Mouse (Mus musculus) gastrocnemius, postnatal 25 days (tissue): ENCODE measurements at regions not wholly inside any gene's neighbourhood (a gene's known extent, or its start where the extent isn't known, plus 50 kb on each side); places are given as distances from the start of the nearest gene placed in this dataset.

Experiments used
- DNase-seq: peaks from one replicate; pipeline ENCODE4 v3.0.0; 2022

DNA sequence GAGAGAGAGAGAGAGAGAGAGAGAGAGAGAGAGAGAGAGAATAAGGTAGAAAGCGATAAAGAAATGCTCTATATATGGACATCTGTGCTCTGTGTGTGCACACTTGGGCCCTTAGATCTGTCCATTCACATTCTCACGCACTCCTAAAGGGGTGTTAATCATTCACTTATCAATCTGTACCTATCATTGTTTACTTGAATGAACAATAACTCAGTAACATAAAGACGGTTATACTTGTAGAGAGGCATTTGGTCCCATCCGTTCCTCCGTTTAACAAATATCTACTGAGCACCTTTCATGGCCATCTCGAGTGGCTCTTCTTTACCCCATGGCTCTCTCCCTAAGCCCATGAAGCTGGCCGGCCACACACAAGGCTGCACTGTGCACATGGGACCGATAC, 114.3 kb upstream of the Cpm start:
- DNase-seq = no peak

DNA sequence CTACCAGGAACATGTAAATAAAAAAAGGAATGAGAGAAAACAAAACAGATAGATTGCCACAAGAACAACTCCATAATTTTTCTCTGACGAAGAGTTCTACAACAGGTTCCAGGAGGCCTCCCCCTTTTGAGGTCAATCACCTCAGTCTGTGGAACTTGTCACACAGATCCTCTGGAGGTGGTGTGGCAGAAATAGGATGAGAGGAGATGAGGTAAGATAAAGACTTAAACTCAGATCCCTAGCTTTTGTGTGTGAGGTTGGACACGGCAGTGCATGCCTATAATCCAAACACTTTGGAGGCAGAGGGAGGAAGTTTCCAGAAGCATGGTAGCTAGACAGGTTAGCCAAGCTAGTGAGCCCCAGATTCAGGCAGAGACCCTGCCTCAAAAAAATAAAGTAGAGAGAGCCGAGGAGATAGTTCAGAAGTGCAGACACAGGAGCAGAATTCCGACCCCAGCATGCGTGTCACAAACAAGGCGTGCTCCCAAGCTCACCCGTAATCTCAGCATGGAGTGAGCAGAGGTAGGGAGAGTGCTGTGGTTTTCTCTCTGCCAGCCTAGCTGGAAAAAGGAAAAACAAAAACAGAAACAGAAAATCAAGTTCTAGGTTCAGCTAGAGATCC, 115.3 kb upstream of the Cpm start:
- no peak for DNase-seq

DNA sequence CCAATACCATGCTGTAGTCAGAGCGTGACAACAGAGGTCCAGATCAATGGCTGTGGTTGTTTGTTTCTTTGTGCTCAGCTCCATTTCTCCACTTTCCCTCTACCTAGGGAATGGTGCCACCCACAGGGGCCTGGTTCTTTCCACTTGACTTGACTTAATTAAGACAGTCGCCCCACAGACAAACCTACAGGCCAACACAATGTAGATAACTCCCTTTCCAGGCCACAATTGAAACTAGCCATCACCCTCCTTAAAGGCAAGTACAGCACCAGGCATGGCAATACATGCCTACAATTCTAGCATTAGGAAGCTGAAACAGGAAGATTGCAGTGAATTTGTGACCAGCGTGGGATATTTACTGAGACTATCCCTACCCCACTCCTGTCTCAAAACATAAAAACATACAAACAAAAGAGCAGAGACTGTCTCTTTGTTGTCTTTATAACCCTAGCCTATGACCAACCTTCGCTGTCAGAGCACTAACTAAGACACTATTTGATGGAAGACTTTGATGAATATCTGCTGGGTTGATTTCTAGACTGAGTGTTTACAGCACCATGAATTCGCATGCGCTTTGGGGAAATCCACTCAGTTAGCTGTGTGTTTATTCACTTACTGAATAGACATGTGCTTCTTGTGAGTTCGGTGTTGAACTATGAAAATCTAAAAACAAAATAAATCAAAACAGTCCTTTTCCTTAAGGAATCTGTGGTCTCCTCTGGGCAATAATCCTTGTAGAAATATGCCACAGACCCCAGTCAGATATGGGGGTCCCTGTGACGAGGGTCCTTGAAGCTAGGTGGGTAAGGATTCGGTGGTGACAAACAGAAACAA, 116.7 kb upstream of the Cpm start:
- DNase-seq = no peak

DNA sequence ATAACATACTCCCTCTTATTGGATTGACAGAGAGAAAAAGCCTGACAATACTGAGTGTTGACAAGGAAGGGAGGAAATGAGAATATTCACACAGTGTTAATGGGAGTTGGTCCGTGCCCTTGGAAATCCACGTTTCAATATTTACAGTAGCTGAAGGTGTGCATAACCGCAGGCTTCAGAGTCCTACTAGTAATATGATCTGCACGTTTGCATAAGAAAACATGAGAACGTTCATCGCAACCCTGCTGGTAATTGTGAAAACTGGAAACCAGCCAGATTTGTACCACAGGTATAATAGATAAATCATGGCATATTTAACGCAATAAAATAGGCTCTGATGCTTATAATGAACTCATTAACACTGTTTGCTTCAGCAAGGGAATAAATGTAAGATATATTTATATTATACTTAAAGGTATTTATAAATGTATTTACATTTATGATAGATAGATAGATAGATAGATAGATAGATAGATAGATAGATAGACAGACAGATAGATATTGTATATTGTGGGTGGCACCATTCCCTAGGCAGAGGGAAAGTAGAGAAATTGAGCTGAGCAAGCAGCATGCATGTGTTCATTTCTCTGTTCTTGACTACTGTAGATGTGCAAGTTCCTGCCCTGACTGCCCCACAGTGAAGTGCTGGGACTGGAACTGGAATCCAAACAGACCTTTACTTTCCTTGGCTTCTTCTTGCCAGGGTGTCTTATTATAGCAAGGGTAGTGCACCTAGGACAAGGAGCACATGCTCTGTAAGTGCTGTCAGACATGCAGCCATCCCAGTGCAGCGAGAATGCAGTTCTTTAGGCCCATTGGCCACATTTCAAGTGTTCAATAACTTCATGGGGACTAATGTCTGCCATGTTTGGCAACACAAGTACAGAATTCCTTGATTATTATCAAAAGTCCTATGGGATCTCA, 117.6 kb upstream of the Cpm start:
- no peak for DNase-seq

DNA sequence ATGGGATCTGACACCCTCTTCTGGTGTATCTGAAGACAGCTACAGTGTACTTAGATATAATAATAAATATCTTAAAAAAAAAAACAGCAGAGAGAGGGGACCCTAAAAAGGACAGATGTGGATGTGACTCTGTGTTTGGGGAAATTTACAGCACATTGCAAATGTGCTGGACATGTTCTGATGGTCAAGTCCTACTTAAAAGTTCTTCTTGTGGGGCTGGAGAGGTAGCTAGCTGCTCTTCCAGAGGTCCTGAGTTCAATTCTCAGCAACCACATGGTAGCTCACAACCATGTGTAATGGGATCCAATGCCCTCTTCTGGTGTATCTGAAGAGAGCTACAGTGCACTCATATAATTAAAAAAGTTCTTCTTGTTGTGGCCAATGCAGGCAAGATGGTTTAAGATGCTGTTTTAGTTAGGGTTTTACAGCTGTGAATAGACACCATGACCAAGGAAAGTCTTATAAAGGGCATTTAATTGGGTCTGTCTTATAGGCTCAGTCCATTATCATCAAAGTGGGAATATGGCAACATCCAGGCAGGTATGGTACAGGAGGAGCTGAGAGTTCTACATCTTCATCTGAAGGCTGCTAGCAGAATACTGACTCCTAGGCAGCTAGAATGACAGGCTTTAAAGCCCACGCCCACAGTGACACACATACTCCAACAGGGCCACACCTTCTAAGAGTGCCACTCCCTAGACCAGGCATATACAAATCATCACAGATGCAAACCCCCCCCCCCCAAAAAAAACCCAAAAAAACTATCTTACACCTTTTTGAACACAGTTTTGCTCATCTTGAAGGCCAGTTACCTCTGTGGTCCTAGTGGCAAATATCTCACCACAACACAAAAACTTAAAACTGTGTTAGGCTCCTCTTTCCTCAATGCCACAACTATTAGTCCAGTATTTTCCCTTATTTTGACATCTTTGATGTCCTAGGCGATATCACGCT, 118.5 kb upstream of the Cpm start:
- DNase-seq = no peak

DNA sequence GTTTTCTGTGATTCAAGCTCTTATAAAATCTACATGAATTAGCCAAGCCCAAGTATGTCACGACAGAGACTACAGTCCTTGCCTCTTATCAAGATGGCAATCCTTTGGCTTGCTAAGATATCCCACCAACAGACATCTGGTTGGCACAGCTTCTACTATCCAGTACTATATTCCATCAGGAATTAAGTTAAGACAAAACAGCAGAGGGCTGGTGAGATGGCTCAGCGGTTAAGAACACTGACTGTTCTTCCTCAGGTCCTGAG, 119.1 kb upstream of the Cpm start:
- DNase-seq = no peak

DNA sequence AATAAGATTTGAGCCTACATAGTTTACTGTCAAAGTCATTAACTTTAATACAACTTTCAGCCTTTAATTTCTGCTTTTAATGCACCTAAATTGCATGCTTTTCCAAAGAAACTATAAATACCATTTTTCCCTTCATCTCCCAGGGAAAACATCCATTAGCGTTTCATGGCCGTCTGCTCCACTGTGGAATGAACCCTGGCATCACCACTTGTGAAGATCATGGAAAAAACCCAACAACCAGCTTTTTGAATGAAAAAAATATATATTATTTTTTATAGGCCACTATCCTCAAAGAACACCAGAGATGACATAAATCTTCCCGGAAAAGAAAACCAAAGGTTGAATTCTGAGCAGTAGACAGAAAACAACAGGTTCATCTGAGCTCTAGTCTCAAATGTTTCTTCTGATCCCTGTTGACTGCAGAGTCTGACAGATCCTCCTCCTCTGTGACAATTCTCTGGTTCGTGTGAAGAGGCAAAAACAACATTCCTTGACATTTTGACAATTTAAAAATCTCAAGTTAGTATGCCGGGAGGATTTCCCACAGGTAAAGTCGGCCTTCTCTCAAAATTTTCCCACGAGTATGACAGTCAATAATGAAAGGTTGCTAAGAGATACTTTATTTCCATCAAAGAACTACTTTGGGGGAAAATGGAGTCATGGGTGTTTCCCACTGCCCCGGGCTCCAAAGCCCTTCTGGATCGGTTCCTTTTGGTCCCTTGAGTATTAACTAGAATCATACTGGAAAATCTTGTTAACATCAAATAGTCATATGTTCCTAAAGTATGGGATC, 119.7 kb upstream of the Cpm start:
- no peak for DNase-seq

DNA sequence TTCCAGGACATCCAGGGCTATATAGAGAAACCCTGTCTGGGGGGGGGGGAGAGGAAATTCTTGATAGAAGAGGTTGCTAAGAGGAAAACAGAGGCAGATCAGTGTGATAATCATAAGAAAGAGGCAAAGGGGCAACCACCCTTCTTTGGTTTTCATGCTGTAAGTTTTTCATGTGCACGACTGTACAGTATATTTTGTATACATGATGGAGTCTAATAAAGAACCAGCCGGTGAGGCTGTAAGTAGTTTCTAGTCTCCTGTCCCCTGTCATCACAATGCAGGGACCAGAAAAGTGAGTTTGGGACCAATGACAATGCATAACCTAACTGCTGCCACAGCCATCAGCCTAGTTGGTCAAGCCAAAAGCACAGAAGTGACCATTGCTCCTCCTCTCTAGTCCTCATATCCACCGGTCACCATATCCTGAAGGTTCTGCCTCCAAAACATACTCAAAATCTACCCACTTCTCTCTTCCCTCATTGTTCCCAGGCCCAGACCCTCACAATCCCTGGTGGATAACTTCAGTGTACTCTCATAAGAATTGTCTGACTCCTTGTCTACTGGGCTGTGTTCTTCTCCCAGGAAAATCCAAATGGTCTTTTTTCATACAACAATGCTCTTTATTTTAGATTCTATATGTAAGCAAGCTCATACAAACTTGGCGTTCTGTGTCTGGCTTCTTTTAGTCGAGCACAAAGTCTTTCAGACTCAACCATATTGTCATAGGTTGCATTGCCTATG, 122.9 kb upstream of the Cpm start:
- no peak for DNase-seq

DNA sequence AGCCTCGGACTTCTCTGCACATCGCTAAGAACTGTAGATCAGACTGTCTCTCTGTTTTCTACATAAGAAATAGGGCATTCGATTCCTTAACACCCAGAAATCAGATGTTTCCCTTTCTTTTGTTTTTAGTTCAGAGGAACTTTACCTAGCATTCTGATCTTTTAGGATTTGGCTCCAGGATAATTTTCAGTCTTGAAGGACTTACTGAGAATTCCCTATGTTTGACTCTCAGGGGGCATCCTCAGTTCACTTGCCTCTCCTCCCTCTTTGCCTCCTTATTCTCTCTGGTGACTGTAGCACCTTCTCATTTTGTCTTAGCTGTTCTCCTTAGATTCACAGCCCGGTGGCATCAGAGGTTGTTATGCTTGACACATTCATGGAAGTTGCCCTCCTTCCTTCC, 123.8 kb upstream of the Cpm start:
- no peak for DNase-seq

DNA sequence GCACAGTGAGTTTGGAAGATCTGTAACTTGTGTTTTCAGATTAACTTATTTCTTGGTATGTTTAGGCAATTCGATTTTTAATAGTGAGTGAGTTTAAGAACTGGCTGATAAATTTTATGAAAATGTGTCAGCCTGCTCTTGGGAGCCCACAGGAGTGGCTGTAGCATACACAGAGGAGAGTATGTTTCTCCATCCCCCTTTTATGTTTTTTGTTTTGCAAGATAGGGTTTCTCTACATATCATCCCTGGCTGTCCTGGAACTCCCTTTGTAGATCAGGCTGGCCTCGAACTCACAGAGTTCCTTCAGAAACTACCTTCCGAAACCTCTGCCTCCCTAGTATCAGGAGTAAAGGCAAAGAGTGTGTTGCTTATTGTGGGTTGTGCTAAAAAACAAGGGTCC, 124.2 kb upstream of the Cpm start:
- no peak for DNase-seq

DNA sequence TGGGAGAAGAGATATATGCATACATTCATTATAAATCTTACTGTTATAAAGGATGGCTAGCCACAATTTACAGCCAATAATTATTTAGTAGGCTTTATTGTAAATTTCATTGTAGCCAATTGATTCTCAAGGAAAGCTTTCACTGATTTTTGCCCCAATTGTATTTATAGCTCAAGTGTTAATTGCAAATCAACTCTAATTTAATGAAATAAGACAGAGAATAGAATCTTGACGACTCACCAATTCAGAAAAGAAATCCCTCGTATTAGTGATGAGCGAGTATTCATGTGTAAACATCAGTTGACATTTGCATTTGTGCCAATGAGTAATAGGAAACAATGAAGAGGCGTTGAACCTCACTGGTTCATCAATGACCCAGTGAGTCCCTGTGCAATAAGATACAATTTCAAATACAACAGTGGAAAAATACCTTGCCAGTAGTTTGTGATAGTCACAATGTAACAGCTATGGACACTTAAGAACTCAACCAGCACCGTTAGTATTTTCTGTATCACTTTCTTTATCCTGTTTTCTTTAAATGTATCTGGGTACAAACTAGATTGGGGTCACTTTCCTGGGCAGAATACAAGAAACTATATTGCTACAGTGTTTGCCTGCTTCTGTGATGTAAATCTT, 124.6 kb upstream of the Cpsf6 start:
- DNase-seq = no peak

DNA sequence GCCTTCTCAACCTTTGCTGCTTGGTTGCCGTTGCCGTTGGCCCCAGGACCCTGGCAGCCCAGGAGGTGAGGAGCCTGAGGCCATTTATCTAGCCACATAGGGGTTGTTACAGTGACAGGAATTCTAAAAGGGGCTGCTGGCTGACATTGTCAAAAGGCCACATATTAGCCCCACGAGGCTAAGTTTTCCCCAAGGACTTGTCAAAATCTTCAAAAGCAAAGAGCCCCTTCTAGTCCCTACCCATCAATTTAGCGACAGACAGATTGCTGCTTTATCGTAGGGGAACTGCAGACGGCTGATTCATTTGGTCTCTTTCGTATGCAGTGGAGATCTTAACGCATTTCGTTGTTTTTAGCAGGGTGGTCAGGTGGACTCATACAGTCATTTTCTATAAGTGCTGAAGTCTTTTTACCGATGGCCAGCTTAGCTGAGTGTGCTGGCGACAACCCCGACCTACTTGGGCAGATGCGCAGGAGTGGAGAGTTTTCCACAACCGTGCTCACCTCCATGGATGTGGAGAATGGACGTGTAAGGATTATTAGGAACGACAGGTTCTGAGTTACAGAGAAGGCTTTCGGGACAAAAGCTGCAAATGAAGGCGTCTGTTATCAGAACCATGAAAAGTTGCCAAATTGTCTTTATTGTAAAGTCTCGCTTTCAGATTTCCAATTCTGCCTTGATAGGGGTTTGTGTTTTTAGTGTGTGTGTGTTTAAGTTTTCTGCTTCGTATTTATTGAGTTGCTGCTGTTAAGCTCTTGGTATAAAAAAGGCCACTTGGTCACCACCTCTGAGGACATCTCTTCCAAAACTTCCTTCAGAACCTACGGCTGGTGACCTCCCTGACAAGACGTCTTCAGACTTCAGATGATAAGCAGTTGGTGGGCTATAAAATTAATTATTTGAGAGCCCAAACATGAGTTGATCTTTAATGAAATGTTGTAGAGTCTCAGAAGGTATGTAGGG, 123.7 kb upstream of the Cpsf6 start:
- DNase-seq = no peak

DNA sequence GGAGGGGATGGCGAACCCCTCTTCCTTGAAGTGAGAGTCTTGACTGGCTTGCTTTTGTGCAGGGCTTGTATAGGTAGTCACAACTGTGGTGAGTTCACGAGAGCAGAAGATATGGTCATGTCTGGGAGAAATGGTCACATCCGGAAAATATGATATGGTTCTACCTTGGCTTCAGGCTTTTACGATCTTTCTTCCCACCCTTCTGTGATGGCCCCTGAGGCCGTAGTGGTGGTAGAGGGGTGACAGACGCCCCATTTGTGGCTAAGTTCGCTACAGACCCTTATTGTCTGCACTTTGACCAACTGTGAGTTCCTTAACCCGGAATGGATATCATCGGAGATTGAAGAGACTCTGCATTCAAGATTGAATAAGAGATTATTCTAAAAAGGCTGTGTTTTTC, 122.9 kb upstream of the Cpsf6 start:
- DNase-seq = no peak

DNA sequence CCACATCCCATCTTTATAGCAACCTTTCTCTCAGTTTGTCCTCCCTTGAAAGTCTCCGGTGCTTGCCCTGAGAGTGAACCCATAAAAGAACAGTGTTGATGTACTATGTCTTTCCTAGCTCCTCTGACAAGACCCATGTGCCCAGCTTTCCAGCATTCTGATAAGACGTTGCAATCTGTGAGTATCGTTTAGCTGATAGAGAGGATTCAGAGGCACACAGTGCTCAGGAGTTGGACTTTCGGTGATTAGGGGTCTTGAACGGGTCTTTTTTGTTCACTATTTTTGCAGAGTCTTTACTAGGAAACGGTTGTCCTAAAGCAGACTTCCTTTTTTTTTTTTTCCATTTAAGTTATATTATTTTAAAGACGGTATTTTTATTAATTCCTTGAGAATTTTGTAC, 122.3 kb upstream of the Cpsf6 start:
- DNase-seq = no peak

DNA sequence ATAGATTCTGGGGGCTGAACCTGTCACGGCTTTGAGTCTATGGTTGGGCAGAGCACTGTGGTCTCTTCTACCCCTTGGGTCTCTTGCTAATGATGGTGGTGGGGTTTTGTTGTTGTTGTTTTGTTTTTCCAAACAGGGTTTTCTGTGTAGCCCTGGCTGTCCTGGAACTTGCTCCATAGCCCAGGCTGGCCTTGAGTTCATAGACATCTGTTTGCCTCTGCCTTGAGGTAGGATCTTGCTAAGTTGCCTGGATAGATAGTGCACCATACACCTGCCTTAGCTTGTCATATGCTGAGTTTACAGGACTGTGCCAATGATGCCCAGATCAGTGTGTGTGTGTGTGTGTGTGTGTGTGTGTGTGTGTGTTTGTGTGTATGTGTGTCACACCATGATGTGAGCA, 121.6 kb upstream of the Cpsf6 start:
- DNase-seq = no peak

DNA sequence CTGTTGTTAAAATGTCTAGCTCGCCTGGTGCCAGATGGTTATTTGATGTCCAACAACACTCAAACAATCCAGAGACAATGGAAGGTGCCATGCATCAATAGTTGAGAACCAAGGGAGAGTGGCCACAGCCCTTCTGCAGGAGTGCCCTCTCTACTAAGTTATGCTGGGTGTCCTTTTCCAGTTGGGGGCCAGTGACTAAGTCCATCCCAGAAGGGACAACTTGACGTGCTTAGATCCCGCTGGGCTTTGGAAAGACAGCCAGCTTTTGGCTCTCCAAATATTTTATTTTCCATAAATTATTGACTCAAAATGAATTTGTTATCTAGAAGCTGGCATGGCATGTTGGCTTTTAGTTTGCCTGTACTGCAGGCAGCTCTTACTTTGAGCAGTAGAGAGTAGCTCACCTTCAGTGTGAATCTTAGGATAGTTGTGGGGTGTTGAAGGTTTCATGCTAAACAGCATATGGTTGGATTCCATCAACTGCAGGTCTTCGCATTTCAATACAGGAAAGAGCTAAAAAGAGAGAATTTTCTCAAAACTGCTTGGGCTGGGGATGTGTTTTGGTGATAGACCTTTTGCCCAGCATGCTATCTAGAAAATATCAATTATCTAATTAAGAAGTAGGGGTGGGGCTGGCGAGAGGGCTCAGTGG, 120.8 kb upstream of the Cpsf6 start:
- DNase-seq = no peak

DNA sequence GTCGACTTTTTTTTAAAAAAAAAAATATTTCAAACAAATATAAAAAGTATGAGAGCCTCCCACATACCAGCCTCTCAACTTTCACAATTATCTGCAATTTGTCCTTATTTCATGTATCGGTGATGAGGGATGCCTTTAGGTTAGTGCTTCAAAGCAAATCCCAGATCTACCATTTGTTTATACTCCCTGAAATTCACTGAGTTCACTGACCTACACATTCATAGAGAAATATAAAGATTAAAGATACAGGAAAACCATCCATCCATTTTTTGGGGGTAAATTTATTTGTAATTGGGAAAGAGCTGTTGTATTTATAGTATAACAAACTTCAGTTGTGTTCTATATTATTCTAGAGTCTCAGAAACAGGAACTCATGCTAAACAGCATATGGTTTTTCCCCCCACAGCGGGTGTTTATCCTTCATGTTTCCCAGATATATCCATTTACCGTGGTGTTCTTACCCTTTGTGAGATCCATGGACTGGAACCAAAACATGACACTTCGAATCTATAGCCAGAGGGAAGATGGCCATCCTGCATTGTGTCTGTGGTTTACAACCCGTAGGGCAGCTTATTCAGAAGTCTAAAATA, 120.1 kb upstream of the Cpsf6 start:
- DNase-seq = no peak
